Mouse (Mus musculus) forebrain, embryonic 12.5 days (tissue): ENCODE results near the gene Lcp1. TPM values are rescaled to one million over a fixed set of nuclear protein-coding genes. Genes with fewer than 3 reads are reported as not detected.

ENCODE experiments used
- ATAC-seq: fragments of 200-750 bp; cut with Nextera tagmentation; 2 replicates; pipeline ENCODE4 v1.8.0; 2017; ENCODE audit warnings: moderate TSS enrichment; ENCODE audit not compliant: low FRiP score
- H3K27ac ChIP-seq: fragments of 300-500 bp; sonication (generic); 2 replicates; pipeline ENCODE4 v1.5.1; 2016; ENCODE audit warnings: mild to moderate bottlenecking
- H3K27me3 ChIP-seq: fragments of 300-500 bp; sonication (generic); 2 replicates; pipeline ENCODE4 v1.6.1; 2016; ENCODE audit warnings: mild to moderate bottlenecking
- H3K36me3 ChIP-seq: fragments of 300-500 bp; sonication (generic); replicated peaks from 2 replicates; pipeline ENCODE4 v1.6.1; 2016; ENCODE audit warnings: mild to moderate bottlenecking
- H3K4me1 ChIP-seq: fragments of 300-500 bp; sonication (generic); 2 replicates; pipeline ENCODE4 v1.6.1; 2016
- H3K4me2 ChIP-seq: fragments of 300-500 bp; sonication (generic); 2 replicates; pipeline ENCODE4 v1.6.1; 2016; ENCODE audit warnings: mild to moderate bottlenecking, moderate library complexity
- H3K4me3 ChIP-seq: fragments of 300-500 bp; sonication (generic); replicated peaks from 2 replicates; pipeline ENCODE4 v1.5.1; 2016; ENCODE audit warnings: mild to moderate bottlenecking
- H3K9ac ChIP-seq: fragments of 300-500 bp; sonication (generic); 2 replicates; pipeline ENCODE4 v1.6.1; 2016; ENCODE audit warnings: mild to moderate bottlenecking
- H3K9me3 ChIP-seq: fragments of 300-500 bp; sonication (generic); 2 replicates; pipeline ENCODE4 v1.6.1; 2016
- WGBS: fragments of 180-500 bp; shearing (Covaris S2); methylation state at CpG from one replicate; pipeline ENCODE4 v1.1.7; 2016; 5-methylcytosine and 5-hydroxymethylcytosine counted together
- polyA plus RNA-seq: library from polyadenylated mRNA; unstranded; fragments of >200 nt; fragmentation: Nextera tagmentation; extraction: Ambion mirVana; gene quantifications from 2 replicates; pipeline ENCODE4 v1.2.1, GENCODE M21; 2016

Lcp1 gene
- polyA plus RNA-seq, 1 experiment from 2014 or later: 18.8 TPM

DNA sequence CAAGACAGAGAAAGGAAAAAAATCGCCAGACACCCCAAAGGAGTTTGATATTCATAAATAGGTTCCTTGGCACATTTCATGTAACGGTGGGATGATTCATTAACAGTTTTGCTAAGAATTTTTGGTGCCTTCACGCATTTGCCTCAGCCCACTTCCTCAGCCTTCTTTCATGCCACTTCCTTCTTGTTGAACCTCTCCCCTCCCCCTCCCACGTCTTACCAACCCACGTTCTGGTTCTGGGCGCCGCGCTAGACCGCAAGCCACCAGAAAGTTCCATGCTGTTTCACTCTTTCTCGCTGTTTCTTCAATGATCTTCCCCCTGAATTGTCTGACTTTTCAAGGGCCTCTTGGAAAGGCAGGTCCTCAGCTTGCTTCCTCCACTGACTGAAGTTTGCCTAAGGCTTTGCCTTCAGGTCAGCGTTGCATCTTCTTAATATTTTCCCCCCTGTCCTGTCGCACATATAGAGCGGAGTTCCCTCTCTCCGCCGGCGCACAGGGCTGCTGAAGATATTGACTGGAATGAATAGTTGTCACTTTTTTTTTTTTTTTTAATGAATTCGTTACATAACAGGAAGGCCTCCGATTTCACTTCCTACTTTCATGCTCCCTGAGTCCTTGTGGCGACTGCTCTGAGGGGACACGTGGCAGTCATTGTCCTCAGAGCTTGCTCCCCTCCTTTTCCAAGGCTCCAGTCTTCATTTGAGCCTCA lies 48.5 kb downstream of the Lcp1 start:
- WGBS: 88% methylated on average over 20 of the region's 20 CpGs
- no peaks in the 10 kb centered on the region for H3K27me3 ChIP-seq
- H3K27ac ChIP-seq: no peak overlapping the region
- H3K4me3 ChIP-seq: no peak overlapping the region
- H3K4me1 ChIP-seq: no peaks in the 10 kb centered on the region
- no peak overlapping the region for H3K4me2 ChIP-seq
- H3K9me3 ChIP-seq: no peaks in the 10 kb centered on the region
- H3K9ac ChIP-seq: no peak overlapping the region
- no peaks in the 10 kb centered on the region for H3K36me3 ChIP-seq
- no peak for ATAC-seq

- Histone ChIP-seq H3K9ac (no peak overlapping the region), H3K27me3 (no peaks in the 10 kb centered on the region), H3K4me3 (no peak overlapping the region), H3K4me1 (no peaks in the 10 kb centered on the region), H3K27ac (no peak overlapping the region), H3K4me2 (no peak overlapping the region), H3K36me3 (no peaks in the 10 kb centered on the region), H3K9me3 (no peaks in the 10 kb centered on the region)
- 90% methylated on average over 8 of the region's 8 CpGs for WGBS
- no peak for ATAC-seq
These were observed 49.7 kb downstream of the Lcp1 start for GRCm38 (mm10) chr14:75180551-75180978.

DNA sequence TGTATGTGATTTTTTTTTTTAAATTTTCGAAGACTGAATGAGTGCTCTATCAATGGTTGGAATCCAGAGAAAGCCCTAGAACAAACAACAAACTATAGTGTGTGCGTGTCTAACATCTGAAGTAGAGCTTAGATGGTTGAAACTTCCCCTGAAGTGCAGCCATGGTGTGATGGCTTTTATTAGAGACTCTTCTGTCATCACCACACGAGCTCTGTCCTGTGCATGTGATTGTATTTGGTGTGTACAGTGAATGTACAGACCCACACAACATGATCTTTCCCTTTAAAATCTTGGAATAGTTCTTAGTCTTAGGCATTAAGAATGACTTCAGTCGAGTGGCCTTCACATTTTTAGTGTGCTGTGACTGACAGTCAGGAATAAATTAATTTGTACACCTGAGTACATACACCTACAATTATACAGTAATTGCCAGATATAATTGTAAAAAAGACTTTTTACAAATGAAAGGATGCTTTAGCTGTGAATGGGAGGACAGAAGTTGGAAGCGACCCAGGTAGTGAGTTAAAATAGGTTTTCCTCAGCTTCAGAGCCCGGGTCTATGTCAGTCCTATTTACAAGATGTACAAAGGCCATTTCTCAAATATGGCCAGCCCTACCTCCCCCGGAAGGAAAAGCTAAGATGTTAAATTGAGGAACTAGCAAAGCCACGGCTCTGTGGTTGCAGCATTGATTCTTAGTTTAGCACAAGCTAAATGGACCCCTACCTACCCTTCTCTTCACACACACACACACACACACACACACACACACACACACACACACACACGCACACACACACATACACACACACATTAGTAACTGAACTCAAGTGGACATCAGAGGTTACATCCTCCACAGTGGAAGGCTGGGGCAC lies 50.4 kb downstream of the Lcp1 start:
- H3K9ac ChIP-seq: no peak overlapping the region
- no peak overlapping the region for H3K27ac ChIP-seq
- no peaks in the 10 kb centered on the region for H3K4me1 ChIP-seq
- no peak overlapping the region for H3K4me3 ChIP-seq
- H3K9me3 ChIP-seq: no peaks in the 10 kb centered on the region
- H3K27me3 ChIP-seq: no peaks in the 10 kb centered on the region
- no peak overlapping the region for H3K4me2 ChIP-seq
- ATAC-seq: no peak
- 89% methylated on average over 9 of the region's 9 CpGs for WGBS
- no peaks in the 10 kb centered on the region for H3K36me3 ChIP-seq

DNA sequence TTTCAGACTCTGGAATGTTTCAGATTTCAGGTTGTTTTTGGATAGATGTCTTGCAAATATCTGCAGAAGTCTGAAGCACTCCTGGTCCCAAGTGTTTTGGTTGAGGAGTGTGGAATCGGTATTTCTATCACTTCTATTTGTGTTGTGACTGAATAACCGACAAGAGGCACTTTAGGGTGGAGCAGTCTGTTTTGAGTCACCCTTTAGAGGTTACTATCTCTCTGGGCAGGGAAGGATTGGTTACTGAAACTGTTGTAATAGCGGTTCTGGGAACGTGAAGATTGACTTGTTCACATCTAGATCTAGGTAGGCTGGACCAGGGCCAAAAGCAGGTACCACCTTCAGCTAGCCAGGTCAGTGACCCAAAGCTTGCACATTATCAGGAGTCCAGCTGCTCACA lies 51.5 kb downstream of the Lcp1 start:
- Histone ChIP-seq H3K27ac (no peak overlapping the region), H3K27me3 (no peaks in the 10 kb centered on the region), H3K4me2 (no peak overlapping the region), H3K9me3 (no peaks in the 10 kb centered on the region), H3K9ac (no peak overlapping the region), H3K4me1 (no peaks in the 10 kb centered on the region), H3K36me3 (no peaks in the 10 kb centered on the region), H3K4me3 (no peak overlapping the region)
- ATAC-seq: no peak
- WGBS: 80% methylated on average over 4 of the region's 4 CpGs

DNA sequence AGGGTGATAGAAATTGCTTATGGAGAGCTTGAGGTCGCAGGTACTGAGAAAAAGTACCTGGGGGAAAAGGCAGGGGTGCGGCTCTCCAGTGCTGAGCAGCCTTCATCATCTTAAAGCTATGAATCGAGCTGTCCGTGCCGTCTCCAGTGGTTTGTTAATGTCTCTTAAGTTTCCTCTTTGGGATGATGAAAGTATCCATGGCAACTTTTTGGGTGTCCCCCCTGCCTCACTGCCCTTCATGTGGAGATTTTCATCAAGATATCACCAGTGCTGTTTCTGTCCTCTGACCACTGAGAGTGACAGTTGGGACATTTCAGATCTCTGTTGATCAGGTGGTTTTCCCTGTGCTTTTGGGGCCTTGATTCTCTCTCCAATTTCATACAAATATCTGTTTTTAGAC lies 51.9 kb downstream of the Lcp1 start:
- no peaks in the 10 kb centered on the region for H3K36me3 ChIP-seq
- no peaks in the 10 kb centered on the region for H3K27me3 ChIP-seq
- H3K4me1 ChIP-seq: no peaks in the 10 kb centered on the region
- WGBS: 89% methylated on average over 5 of the region's 5 CpGs
- ATAC-seq: no peak
- H3K4me2 ChIP-seq: no peak overlapping the region
- H3K27ac ChIP-seq: no peak overlapping the region
- no peaks in the 10 kb centered on the region for H3K9me3 ChIP-seq
- no peak overlapping the region for H3K4me3 ChIP-seq
- H3K9ac ChIP-seq: no peak overlapping the region

DNA sequence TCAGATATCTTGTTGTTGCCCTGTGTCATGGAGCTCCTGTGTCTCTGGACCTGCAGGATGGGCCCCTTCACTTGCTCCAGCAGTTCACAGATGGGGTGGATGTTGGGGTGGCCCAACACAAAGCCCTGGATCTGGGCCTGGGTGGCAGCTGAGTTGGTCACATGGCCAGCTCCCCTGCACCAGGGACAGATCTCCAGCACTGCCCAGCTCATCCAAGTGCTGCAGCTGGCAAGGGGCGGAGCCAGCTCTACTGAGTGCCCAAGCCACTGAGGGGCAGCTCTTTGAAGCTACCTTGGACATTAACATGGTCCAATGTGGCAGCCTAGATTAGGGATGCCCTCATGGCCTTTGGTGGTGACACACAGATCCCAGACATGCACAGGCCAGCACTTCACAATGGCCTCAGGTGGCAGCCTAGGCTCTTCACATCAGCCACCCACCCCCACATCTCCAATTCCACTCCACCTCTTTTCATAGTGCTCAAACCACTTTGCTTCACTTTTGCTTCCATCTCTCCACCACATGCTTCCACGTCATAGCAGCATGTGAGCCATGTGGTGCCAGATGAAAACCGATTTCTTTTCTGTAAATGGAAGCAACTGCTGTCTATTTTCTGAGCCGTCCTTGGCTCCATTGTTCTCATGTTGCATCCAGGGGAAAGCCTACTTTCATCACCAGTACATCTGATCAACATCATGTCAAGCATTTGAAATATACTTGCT lies 53.3 kb downstream of the Lcp1 start:
- no peak overlapping the region for H3K4me2 ChIP-seq
- no peaks in the 10 kb centered on the region for H3K9me3 ChIP-seq
- no peaks in the 10 kb centered on the region for H3K27me3 ChIP-seq
- H3K36me3 ChIP-seq: no peaks in the 10 kb centered on the region
- H3K27ac ChIP-seq: no peak overlapping the region
- 86% methylated on average over 4 of the region's 4 CpGs for WGBS
- no peak overlapping the region for H3K4me3 ChIP-seq
- no peaks in the 10 kb centered on the region for H3K4me1 ChIP-seq
- no peak for ATAC-seq
- no peak overlapping the region for H3K9ac ChIP-seq

DNA sequence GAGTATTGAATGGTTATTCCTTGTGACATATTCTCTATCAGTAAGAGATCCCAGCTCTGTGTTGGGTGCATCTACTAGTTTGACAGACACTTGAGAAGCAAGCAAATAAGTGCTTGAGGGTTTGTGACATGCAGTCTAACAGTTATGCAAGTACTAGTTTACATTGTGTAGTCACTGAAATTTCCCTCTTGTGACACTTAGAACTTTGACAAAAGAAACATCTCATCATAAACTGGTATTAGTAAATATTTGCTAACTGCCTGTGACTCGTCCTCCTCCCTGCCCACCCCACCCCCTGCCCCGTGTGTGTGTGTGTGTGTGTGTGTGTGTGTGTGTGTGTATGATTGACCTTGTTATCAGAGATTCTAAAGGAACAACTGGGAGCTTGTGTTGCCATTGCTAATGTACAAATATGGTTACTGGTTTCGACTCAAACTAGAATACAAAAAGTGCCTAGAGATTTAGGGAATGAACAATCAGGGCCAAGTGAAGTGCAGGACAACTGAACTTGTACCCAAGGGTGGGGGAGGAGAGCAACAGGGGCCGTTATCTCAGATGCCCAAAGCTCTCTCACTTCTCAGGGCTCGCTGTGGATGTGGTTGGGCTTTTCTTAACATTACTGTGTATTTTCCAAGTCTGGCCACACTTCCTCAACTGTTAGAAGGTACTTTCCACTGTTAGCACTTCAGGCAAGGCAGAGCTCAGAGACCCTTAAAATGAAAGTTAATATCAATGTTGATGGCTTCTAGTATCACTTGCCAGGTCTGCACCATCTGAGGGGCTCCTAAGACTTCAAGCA lies 55.1 kb downstream of the Lcp1 start:
- Histone ChIP-seq H3K4me1 (no peaks in the 10 kb centered on the region), H3K9me3 (no peaks in the 10 kb centered on the region)
- 76% methylated on average over 5 of the region's 5 CpGs for WGBS

DNA sequence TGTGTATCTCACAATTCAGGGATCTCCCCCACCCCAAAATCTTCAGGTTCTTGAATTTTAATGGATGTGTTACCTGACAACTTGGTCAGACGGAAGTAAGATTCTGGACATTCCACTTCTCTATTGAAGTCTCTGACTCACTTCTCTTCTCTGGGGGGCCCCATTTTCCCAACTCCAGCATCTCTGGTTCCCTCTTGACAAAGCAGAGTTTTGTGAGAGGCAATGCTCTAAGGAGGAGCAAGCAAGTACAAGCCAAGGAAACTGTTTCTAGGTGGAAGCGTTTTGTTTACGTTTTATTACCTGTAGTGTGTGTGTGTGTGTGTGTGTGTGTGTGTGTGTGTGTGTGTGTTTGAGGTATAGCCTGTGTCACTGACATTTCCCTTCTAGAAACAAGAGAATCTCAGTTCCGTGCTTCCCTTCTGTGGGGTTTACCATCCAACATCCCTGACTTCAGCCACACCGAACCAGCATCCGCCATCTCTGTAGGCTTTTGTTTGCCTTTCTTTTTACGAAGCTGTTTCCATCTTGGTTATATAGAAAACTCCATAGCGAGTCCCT lies 56.0 kb downstream of the Lcp1 start:
- Histone ChIP-seq H3K9ac (no peak overlapping the region), H3K4me2 (no peak overlapping the region), H3K4me1 (no peaks in the 10 kb centered on the region), H3K9me3 (no peaks in the 10 kb centered on the region), H3K27ac (no peak overlapping the region), H3K4me3 (no peak overlapping the region), H3K36me3 (no peaks in the 10 kb centered on the region), H3K27me3 (no peaks in the 10 kb centered on the region)
- ATAC-seq: no peak
- WGBS: 86% methylated on average over 8 of the region's 8 CpGs

More for the DNA sequence above, 55.1 kb downstream of the Lcp1 start:
- H3K4me3 ChIP-seq: no peak overlapping the region
- no peaks in the 10 kb centered on the region for H3K27me3 ChIP-seq
- no peak for ATAC-seq
- H3K36me3 ChIP-seq: no peaks in the 10 kb centered on the region
- H3K27ac ChIP-seq: no peak overlapping the region
- no peak overlapping the region for H3K9ac ChIP-seq
- H3K4me2 ChIP-seq: no peak overlapping the region

GRCm38 (mm10) chr14:75188521-75188920 lies 57.6 kb downstream of the Lcp1 start:
- Histone ChIP-seq H3K4me2 (no peak overlapping the region), H3K9me3 (no peaks in the 10 kb centered on the region), H3K36me3 (no peaks in the 10 kb centered on the region), H3K9ac (no peak overlapping the region), H3K4me1 (no peaks in the 10 kb centered on the region), H3K4me3 (no peak overlapping the region), H3K27me3 (no peaks in the 10 kb centered on the region), H3K27ac (no peak overlapping the region)
- WGBS: 69% methylated on average over 6 of the region's 6 CpGs
- no peak for ATAC-seq

DNA sequence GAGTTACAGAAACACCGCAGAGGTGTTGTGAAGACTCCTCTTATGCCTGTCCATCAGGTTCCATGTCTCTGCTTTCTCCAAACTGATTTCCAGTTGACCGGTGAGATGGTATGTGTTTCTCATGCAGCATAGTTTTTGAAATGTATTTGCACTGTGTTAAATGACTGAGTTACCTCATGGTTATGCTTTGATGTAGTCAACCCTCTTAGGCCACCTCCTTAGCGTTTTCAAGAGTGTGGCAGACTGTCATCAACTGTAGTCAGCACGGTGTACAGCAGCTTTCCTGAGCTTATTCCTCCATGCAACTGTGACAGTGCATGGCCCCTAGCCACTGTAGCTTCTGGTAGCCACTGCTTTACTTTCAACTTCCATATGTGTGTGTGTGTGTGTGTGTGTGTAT lies 58.1 kb downstream of the Lcp1 start:
- H3K4me2 ChIP-seq: no peak overlapping the region
- H3K27me3 ChIP-seq: no peaks in the 10 kb centered on the region
- no peak for ATAC-seq
- H3K36me3 ChIP-seq: no peaks in the 10 kb centered on the region
- H3K4me3 ChIP-seq: no peak overlapping the region
- H3K4me1 ChIP-seq: no peaks in the 10 kb centered on the region
- H3K27ac ChIP-seq: no peak overlapping the region
- no peak overlapping the region for H3K9ac ChIP-seq
- WGBS: 94% methylated on average over 4 of the region's 4 CpGs
- no peaks in the 10 kb centered on the region for H3K9me3 ChIP-seq

DNA sequence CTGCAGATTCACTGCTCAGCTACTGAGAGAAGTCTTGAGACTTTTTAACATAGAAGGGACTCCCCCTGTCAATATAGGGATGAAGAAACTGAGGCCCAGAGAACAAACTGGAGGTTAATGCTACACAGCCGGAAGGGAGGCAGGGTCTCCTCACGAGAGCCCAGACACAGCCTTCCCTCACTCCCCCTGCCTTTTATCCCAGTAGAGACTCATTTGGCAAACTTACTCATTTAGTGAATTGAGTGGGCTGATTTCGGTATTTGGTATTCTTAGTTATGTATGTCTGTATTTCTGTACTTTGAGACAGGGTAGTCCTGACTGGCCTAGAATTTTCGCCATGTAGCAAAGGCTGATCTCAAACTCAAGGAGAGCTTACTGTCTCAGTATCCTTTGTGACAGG lies 59.8 kb downstream of the Lcp1 start:
- no peak for ATAC-seq

More for the DNA sequence above, 59.8 kb downstream of the Lcp1 start:
- H3K9ac ChIP-seq: no peak overlapping the region
- no peaks in the 10 kb centered on the region for H3K4me1 ChIP-seq
- H3K4me2 ChIP-seq: no peak overlapping the region
- H3K27me3 ChIP-seq: no peaks in the 10 kb centered on the region
- 84% methylated on average over 4 of the region's 4 CpGs for WGBS
- no peaks in the 10 kb centered on the region for H3K9me3 ChIP-seq
- H3K27ac ChIP-seq: no peak overlapping the region
- no peaks in the 10 kb centered on the region for H3K36me3 ChIP-seq
- no peak overlapping the region for H3K4me3 ChIP-seq
